Mouse (Mus musculus) liver, adult 2 months (tissue): Measurements from ENCODE around the gene Ap2a2. TPM values are rescaled to one million over a fixed set of nuclear protein-coding genes. Genes with fewer than 3 reads are reported as not detected.

ENCODE experiments used
- DNase-seq: peaks from one replicate; pipeline ENCODE4 v3.0.0-alpha.2; 2011; ENCODE audit warnings: low read depth, low spot score; ENCODE audit errors: extremely low read depth
- H3K27ac ChIP-seq: fragments of 200-500 bp; replicated peaks from 2 replicates; pipeline ENCODE4 v1.5.1; 2012; ENCODE audit warnings: low read depth, mild to moderate bottlenecking, control low read depth, inconsistent platforms, low read length; ENCODE audit not compliant: insufficient read depth
- H3K27me3 ChIP-seq: fragments of 200-500 bp; 2 replicates; pipeline ENCODE4 v1.6.1; 2012; ENCODE audit warnings: mild to moderate bottlenecking, moderate library complexity, low read length, inconsistent platforms; ENCODE audit not compliant: control insufficient read depth, insufficient read depth
- H3K36me3 ChIP-seq: fragments of 200-500 bp; 2 replicates; pipeline ENCODE4 v1.6.1; 2012; ENCODE audit warnings: low read length, inconsistent platforms; ENCODE audit not compliant: control insufficient read depth, insufficient read depth
- H3K4me1 ChIP-seq: fragments of 200-500 bp; 2 replicates; pipeline ENCODE4 v1.6.1; 2011; ENCODE audit warnings: low read length; ENCODE audit not compliant: control insufficient read depth, insufficient read depth
- H3K4me3 ChIP-seq: fragments of 200-500 bp; 2 replicates; pipeline ENCODE4 v1.5.1; 2011; ENCODE audit warnings: low read depth, mild to moderate bottlenecking, control low read depth, low read length, moderate library complexity; ENCODE audit not compliant: insufficient read depth
- H3K79me2 ChIP-seq: fragments of 200-500 bp; 2 replicates; pipeline ENCODE4 v1.6.1; 2012; ENCODE audit warnings: inconsistent platforms, mild to moderate bottlenecking, low read length, moderate library complexity; ENCODE audit not compliant: control insufficient read depth, insufficient read depth
- H3K9ac ChIP-seq: fragments of 200-500 bp; 2 replicates; pipeline ENCODE4 v1.6.1; 2012; ENCODE audit warnings: low read depth, mild to moderate bottlenecking, control low read depth, inconsistent platforms, low read length
- CTCF ChIP-seq: fragments of 200-500 bp; IDR thresholded peaks from 2 replicates; pipeline ENCODE4 v1.5.1; 2011; ENCODE audit warnings: low read depth, low read length, control low read depth
- POLR2A ChIP-seq: fragments of 200-500 bp; IDR thresholded peaks from 2 replicates; pipeline ENCODE4 v1.6.1; 2011; ENCODE audit warnings: low read length, control low read depth; ENCODE audit not compliant: insufficient read depth; ENCODE audit errors: extremely low read depth
- WGBS: fragments of 180-500 bp; shearing (Covaris S2); methylation state at CpG from one replicate; pipeline ENCODE4 v1.1.7; 2018; 5-methylcytosine and 5-hydroxymethylcytosine counted together
- polyA plus RNA-seq: library from polyadenylated mRNA; depleted of rRNA; stranded (reverse); fragments of >200 nt; gene quantifications from 2 replicates; pipeline ENCODE4 v1.2.3, GENCODE M21; 2012
- total RNA-seq: library from RNA; depleted of rRNA; stranded (reverse); fragments of >200 nt; gene quantifications from 2 replicates; pipeline ENCODE4 v1.2.3, GENCODE M21; 2014

Gene Ap2a2
- total and polyA plus RNA-seq, 2 experiments = 37.9 to 42.2 TPM

DNA sequence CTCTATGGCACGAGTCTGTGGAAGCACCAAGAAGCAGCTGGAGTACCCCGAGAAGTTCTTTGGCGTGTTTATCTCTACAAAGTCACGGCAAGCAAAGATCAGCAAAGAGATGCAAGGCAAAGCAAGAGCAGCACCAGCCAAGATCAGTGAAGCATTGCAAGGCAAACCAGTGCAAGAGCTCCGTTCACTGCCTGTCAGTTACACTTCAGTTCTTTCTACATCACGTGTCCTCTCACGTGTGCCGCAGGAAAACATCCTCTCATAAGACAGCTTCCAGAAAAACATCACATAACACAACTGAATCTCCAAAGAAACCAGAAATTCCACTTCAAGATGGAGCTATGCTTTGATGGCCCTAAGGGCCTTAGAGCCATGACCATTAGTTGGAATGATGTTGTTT, 29.0 kb downstream of the Ap2a2 start:
- Histone ChIP-seq H3K4me1 (peaks cover 14% of the 10 kb centered on the region), H3K27me3 (no peaks in the 10 kb centered on the region), H3K79me2 (peaks cover 41% of the 10 kb centered on the region), H3K36me3 (peaks cover 16% of the 10 kb centered on the region), H3K4me3 (no peak overlapping the region), H3K27ac (no peak overlapping the region), H3K9ac (no peak overlapping the region)
- DNase-seq = no peak
- TF ChIP-seq CTCF (no peak), POLR2A (no peak)
- WGBS = 89% methylated on average over 8 of the region's 8 CpGs

DNA sequence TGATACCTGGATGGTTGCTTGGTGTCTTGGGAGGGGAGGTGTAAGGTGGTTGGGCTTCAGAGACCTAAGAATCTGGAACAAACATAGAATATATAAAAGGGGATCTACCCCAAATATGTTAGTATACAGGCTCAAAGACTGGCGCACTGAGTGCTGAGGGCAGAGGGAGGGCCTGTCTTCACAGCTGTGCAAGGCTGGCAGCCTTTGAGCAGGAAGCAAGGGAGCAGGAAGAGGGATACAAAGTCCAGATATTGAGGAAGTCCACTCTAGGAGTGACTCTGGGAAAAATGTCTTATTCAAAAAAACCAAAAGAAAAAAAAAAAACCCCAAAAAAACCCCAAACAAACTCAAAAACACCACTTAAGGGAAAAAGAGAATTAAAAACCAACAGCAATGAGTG, 30.1 kb downstream of the Ap2a2 start:
- Histone ChIP-seq H3K4me3 (no peak overlapping the region), H3K27me3 (no peaks in the 10 kb centered on the region), H3K36me3 (peaks cover 18% of the 10 kb centered on the region), H3K9ac (no peak overlapping the region), H3K79me2 (peaks cover 42% of the 10 kb centered on the region), H3K4me1 (peaks cover 14% of the 10 kb centered on the region), H3K27ac (peak overlapping the region; percentile 12)
- 22% methylated on average over 1 of the region's 1 CpGs for WGBS
- peak; percentile 35 for DNase-seq
- no peak for TF ChIP-seq CTCF
- no peak for TF ChIP-seq POLR2A

DNA sequence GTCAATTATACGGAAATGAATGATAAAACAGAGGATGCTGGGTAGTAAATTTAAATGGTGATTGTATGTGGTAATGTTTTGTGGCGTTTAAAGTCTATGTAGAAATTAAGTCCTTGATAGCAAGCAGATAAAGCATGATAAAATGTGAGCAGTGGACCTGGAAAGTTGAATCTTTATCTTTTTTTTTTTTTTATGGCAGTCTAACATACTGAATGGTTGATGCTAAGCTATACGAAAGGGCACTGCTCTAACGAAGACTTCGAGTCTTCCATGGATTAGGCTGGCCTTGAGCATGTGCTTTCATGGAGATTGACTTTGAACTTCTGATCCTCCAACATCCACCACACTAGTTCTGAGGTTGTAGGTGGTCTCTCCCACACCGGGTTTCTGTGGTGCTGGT, 31.1 kb downstream of the Ap2a2 start:
- H3K9ac ChIP-seq = no peak overlapping the region
- DNase-seq = no peak
- peaks cover 39% of the 10 kb centered on the region for H3K79me2 ChIP-seq
- TF ChIP-seq POLR2A (no peak), CTCF (no peak)
- H3K27ac ChIP-seq = no peak overlapping the region
- H3K4me1 ChIP-seq = peaks cover 14% of the 10 kb centered on the region
- H3K4me3 ChIP-seq = no peak overlapping the region
- peaks cover 20% of the 10 kb centered on the region for H3K36me3 ChIP-seq
- H3K27me3 ChIP-seq = no peaks in the 10 kb centered on the region
- 79% methylated on average over 6 of the region's 6 CpGs for WGBS

DNA sequence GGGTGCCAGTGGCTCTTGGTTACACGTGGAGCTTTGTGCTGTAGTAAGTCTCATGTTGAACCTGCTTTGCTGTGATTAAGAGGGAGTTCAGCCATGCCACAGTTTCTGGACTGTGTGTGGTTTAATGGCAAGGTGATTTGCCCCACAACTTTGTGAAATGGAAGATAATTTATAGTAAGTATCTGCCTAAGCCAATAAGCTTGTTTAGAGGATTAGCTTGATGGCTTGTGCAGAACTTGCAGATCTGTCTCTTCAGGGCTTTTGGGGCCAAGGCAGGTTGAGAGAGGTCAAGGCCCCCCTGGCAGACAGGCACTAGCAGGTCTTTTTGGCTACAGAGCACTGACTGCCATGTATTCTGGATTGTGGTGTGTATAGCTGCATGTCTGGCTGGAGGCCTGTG, 35.0 kb downstream of the Ap2a2 start:
- Histone ChIP-seq H3K9ac (no peak overlapping the region), H3K79me2 (peaks cover 29% of the 10 kb centered on the region; the same call in 1 of the 2 replicates), H3K36me3 (peaks cover 21% of the 10 kb centered on the region), H3K27ac (no peak overlapping the region), H3K27me3 (no peaks in the 10 kb centered on the region), H3K4me1 (peaks cover 7% of the 10 kb centered on the region), H3K4me3 (no peak overlapping the region)
- WGBS = 90% methylated on average over 1 of the region's 1 CpGs
- no peak for DNase-seq
- TF ChIP-seq CTCF = no peak
- TF ChIP-seq POLR2A = no peak

DNA sequence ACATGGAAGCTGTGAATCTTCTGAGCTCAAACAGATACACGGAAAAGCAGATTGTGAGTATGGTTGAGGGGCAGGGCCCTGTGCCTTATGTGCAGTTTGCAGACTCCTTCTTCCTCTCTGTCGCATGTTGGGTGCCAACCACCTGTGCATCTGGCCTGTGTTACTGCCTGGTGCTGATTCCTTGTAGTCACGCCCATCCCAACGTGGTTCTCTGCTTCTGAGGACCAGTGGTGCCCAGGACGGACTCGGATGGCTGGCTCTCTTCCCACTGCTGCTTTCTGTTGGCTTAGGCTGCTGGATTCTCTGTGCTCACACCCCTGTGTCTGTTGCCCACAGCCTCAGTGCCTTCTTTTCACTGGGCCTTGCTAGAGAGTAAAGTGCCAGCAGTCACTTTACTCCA, 35.6 kb downstream of the Ap2a2 start:
- peaks cover 29% of the 10 kb centered on the region; the same call in 1 of the 2 replicates for H3K79me2 ChIP-seq
- H3K9ac ChIP-seq = no peak overlapping the region
- peaks cover 2% of the 10 kb centered on the region; the same call in 1 of the 2 replicates for H3K4me1 ChIP-seq
- H3K27me3 ChIP-seq = no peaks in the 10 kb centered on the region
- H3K36me3 ChIP-seq = peaks cover 24% of the 10 kb centered on the region
- TF ChIP-seq CTCF (no peak), POLR2A (no peak)
- H3K4me3 ChIP-seq = no peak overlapping the region
- no peak for DNase-seq
- 83% methylated on average over 6 of the region's 6 CpGs for WGBS
- no peak overlapping the region for H3K27ac ChIP-seq

DNA sequence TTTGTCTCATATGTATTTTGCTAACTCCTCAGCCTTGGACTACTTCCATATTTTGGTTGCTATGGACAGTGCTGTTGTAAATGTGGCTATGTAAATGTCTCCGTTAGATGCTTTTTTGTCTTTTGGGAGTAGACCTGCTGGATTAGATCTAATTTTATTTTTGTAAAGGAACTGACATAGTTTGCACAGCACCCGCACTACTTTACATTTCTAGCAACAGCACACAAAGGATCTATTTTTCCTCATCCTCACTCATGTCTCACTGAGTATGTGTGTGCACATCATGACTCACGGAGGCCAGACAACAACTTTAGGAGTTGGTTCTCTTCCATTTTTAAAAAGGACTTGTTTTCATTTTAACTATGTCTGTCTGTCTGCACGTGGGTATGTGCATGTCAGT, 45.7 kb downstream of the Ap2a2 start:
- peaks cover 43% of the 10 kb centered on the region for H3K36me3 ChIP-seq
- TF ChIP-seq POLR2A (no peak), CTCF (no peak)
- H3K4me3 ChIP-seq = no peak overlapping the region
- no peak overlapping the region for H3K27ac ChIP-seq
- no peaks in the 10 kb centered on the region for H3K4me1 ChIP-seq
- H3K27me3 ChIP-seq = no peaks in the 10 kb centered on the region
- 90% methylated on average over 4 of the region's 4 CpGs for WGBS
- no peak overlapping the region for H3K9ac ChIP-seq
- no peak for DNase-seq
- H3K79me2 ChIP-seq = peaks cover 3% of the 10 kb centered on the region; the same call in 1 of the 2 replicates
